Mouse (Mus musculus) CH12.LX (cell line): ENCODE data around the gene Fryl. TPM values are rescaled to one million over a fixed set of nuclear protein-coding genes. Genes with fewer than 3 reads are reported as not detected.

Experiments
- DNase-seq: peaks from one replicate; pipeline ENCODE4 v3.0.0-alpha.2; 2013; ENCODE audit errors: extremely low read depth
- H3K27ac ChIP-seq: 2 replicates; pipeline ENCODE4 v1.5.1; 2012; ENCODE audit warnings: low read depth, mild to moderate bottlenecking, control low read depth, moderate library complexity; ENCODE audit not compliant: insufficient read depth
- H3K27me3 ChIP-seq: replicated peaks from 2 replicates; pipeline ENCODE3; 2012; ENCODE audit warnings: inconsistent platforms
- H3K36me3 ChIP-seq, 2 experiments: replicated peaks in 1 of 2; 2 replicates each; pipeline versions ENCODE3 to v1.6.1; 2012; ENCODE audit warnings: inconsistent platforms in 1 of 2, low read length in 1 of 2, mild to moderate bottlenecking in 1 of 2, mixed read lengths in 1 of 2, moderate library complexity in 1 of 2; ENCODE audit not compliant: control insufficient read depth in 1 of 2, insufficient read depth in 1 of 2
- H3K4me1 ChIP-seq, 2 experiments: 2 replicates each; pipeline ENCODE4 v1.6.1; 2012; ENCODE audit warnings: inconsistent platforms in 1 of 2, moderate library complexity in 1 of 2; ENCODE audit not compliant: insufficient read depth in 2 of 2, control insufficient read depth in 1 of 2
- H3K4me2 ChIP-seq: 2 replicates; pipeline ENCODE4 v1.6.1; 2012; ENCODE audit warnings: low read depth, mild to moderate bottlenecking, control low read depth; ENCODE audit not compliant: poor library complexity, insufficient read depth, severe bottlenecking
- H3K4me3 ChIP-seq, 3 experiments: fragments of 150-350 bp in 1 of 3; sonication (generic) in 1 of 3; replicated peaks in 1 of 3; 2 replicates each; pipeline versions ENCODE3 to v1.5.1; 2011 to 2012; ENCODE audit warnings: low read depth in 2 of 3, low read length in 2 of 3, mild to moderate bottlenecking in 2 of 3, moderate library complexity in 2 of 3, control low read depth in 1 of 3, improper control_type of control experiment in 1 of 3, inconsistent platforms in 1 of 3, mixed read lengths in 1 of 3; ENCODE audit not compliant: poor library complexity in 1 of 3
- H3K79me2 ChIP-seq: replicated peaks from 2 replicates; pipeline ENCODE4 v1.6.1; 2012; ENCODE audit warnings: mild to moderate bottlenecking, moderate library complexity; ENCODE audit not compliant: control insufficient read depth, poor library complexity, insufficient read depth, severe bottlenecking; ENCODE audit errors: extremely low read depth
- H3K9ac ChIP-seq: 2 replicates; pipeline ENCODE4 v1.6.1; 2012; ENCODE audit warnings: low read depth, mild to moderate bottlenecking, control low read depth, moderate library complexity; ENCODE audit not compliant: insufficient read depth
- H3K9me3 ChIP-seq: replicated peaks from 2 replicates; pipeline ENCODE3; 2012; ENCODE audit warnings: low read length, inconsistent platforms, mixed read lengths
- CTCF ChIP-seq, 2 experiments: IDR thresholded peaks in 1 of 2; conservative IDR thresholded peaks in 1 of 2; 2 replicates each; pipeline ENCODE4 v1.5.1; 2011 to 2012; ENCODE audit warnings: low read depth in 2 of 2, low read length in 2 of 2, improper control_type of control experiment in 1 of 2, inconsistent platforms in 1 of 2, mild to moderate bottlenecking in 1 of 2, moderate library complexity in 1 of 2
- ELF1 ChIP-seq: IDR thresholded peaks from 2 replicates; pipeline ENCODE4 v1.6.1; 2014; ENCODE audit warnings: low read depth, mild to moderate bottlenecking, inconsistent platforms, low read length, improper control_type of control experiment
- EP300 ChIP-seq: IDR thresholded peaks from 2 replicates; pipeline ENCODE4 v1.6.1; 2011; ENCODE audit warnings: low read length, improper control_type of control experiment
- HCFC1 ChIP-seq: IDR thresholded peaks from 2 replicates; pipeline ENCODE4 v1.6.1; 2012; ENCODE audit warnings: low read depth, mild to moderate bottlenecking, inconsistent platforms, low read length, improper control_type of control experiment
- MEF2A ChIP-seq: IDR thresholded peaks from 2 replicates; pipeline ENCODE4 v1.6.1; 2014; ENCODE audit warnings: low read depth, mild to moderate bottlenecking, inconsistent platforms, low read length, improper control_type of control experiment, borderline replicate concordance
- MXI1 ChIP-seq: IDR thresholded peaks from 2 replicates; pipeline ENCODE4 v1.6.1; 2011; ENCODE audit warnings: mild to moderate bottlenecking, low read depth, low read length, improper control_type of control experiment
- MYC ChIP-seq: IDR thresholded peaks from 2 replicates; pipeline ENCODE4 v1.6.1; 2011; ENCODE audit warnings: low read depth, mild to moderate bottlenecking, improper control_type of control experiment, low read length
- TBP ChIP-seq: conservative IDR thresholded peaks from 2 replicates; pipeline ENCODE4 v1.6.1; 2011; ENCODE audit warnings: low read depth, low read length, improper control_type of control experiment
- USF2 ChIP-seq: conservative IDR thresholded peaks from 2 replicates; pipeline ENCODE4 v1.6.1; 2011; ENCODE audit warnings: low read depth, low read length, improper control_type of control experiment
- ZC3H11A ChIP-seq: IDR thresholded peaks from 2 replicates; pipeline ENCODE4 v1.6.1; 2012; ENCODE audit warnings: low read depth, mild to moderate bottlenecking, inconsistent platforms, low read length, improper control_type of control experiment
- dilution Hi-C: fragments of 300-500 bp; cut with MboI; formaldehyde crosslinking; loops from 2 replicates; pipeline ENCODE4 v1.14.3; 2020; ENCODE audit warnings: low sequenced_read_pairs; ENCODE audit not compliant: extremely low pct_unique_long_range_greater_than_20kb, extremely low pct_ligation_motif_present
- in situ Hi-C: fragments of 300-500 bp; cut with MboI; formaldehyde crosslinking; loops from 3 replicates; pipeline ENCODE4 v1.14.3; 2019; ENCODE audit warnings: low sequenced_read_pairs, low pct_ligation_motif_present, low pct_unique_long_range_greater_than_20kb, mixed read lengths
- polyA plus RNA-seq: library from polyadenylated mRNA; unstranded; fragments of >175 nt; gene quantifications from 2 replicates; pipeline ENCODE4 v1.2.1, GENCODE M21; 2012; ENCODE audit warnings: low read depth; ENCODE audit not compliant: insufficient read length
- total RNA-seq, 2 experiments: library from RNA; depleted of rRNA; stranded (reverse); fragments of 300-350 nt in 1 of 2; fragments of >200 nt in 1 of 2; gene quantifications; 2 replicates each; pipeline ENCODE4 v1.2.3; 2012 to 2014

Gene Fryl
- total and polyA plus RNA-seq, 3 experiments: 23.2 to 38.4 (median 31.3) TPM

GRCm38 (mm10) chr5:72975996-72976395 is 280.4 kb downstream of the Fryl start:
- in situ Hi-C loops: no loop called here
- DNase-seq: no peak
- Histone ChIP-seq H3K4me2 (no peak overlapping the region), H3K27me3 (no peaks in the 10 kb centered on the region), H3K9ac (no peak overlapping the region), H3K4me1 (no peaks in the 10 kb centered on the region)
- TF ChIP-seq USF2: no peak
- no peak for TF ChIP-seq TBP
- TF ChIP-seq ELF1: no peak
- no peak for TF ChIP-seq MYC
- no peak for TF ChIP-seq MXI1
- no peak for TF ChIP-seq ZC3H11A
- TF ChIP-seq MEF2A: no peak
- TF ChIP-seq HCFC1: no peak
- TF ChIP-seq EP300: no peak
- TF ChIP-seq, all 38 proteins: peak for 0
- dilution Hi-C loops: no loop called here
- Histone ChIP-seq H3K79me2 (no peaks in the 10 kb centered on the region), H3K9me3 (no peaks in the 10 kb centered on the region), H3K36me3 (peaks cover 0 to 64% of the 10 kb centered on the region in 2 experiments), H3K27ac (no peak overlapping the region), H3K4me3 (no peak overlapping the region)

DNA sequence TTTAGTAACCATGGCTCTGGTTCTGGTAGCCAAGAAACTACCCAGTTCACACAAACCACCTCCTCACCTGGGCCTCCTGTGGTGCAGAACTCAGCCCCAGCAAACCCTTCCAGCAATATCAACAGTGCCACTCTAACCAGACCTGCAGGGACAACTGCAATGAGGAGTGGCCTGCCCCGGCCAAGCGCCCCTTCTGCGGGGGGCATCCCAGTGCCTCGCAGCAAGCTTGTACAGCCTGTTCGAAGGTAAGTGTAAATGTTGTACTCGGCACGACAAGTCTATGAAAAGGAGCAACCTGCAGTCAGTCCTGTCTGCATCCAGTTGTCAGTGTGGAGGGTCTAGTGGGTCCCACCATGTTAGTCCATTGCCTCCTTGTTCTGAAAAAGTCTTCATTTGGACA is 281.8 kb downstream of the Fryl start, which contains the start of gene Gm10135:
Gene Gm10135 (minus strand): TSS at position 101 of the 400 bp plus-strand sequence.
- no peak within 1 kb of the TSS for H3K4me2 ChIP-seq
- peaks cover 0 to 60% of the 10 kb centered on the region in 2 experiments for H3K36me3 ChIP-seq
- no peak within 1 kb of the TSS for H3K27ac ChIP-seq
- H3K9ac ChIP-seq: no peak within 1 kb of the TSS
- H3K79me2 ChIP-seq: no peaks in the 10 kb centered on the region
- DNase-seq: no peak
- no peaks in the 10 kb centered on the region for H3K4me1 ChIP-seq
- H3K4me3 ChIP-seq: no peak within 1 kb of the TSS
- H3K9me3 ChIP-seq: no peaks in the 10 kb centered on the region
- in situ Hi-C loops: no loop called here
- no peaks in the 10 kb centered on the region for H3K27me3 ChIP-seq
- dilution Hi-C loops: no loop called here
- TF ChIP-seq USF2: no peak
- TF ChIP-seq, all 38 proteins: peak for 0

- H3K9me3 ChIP-seq: no peaks in the 10 kb centered on the region
- DNase-seq: no peak
- peaks cover 3 to 66% of the 10 kb centered on the region in 2 experiments for H3K36me3 ChIP-seq
- TF ChIP-seq CTCF (conservative IDR thresholded peaks at IDR 0.05 in 1 of 2, IDR thresholded peaks at IDR 0.05 in 1 of 2; ENCODE audit: low read depth in 2 of 2, low read length in 2 of 2) (0 out of 4 replicates have a peak, but pooled peaks of 1 of the 2 experiments have one; percentile 9), MYC (no peak)
- H3K79me2 ChIP-seq: no peaks in the 10 kb centered on the region
- no peak overlapping the region for H3K4me2 ChIP-seq
- H3K27ac ChIP-seq: no peak overlapping the region
- H3K27me3 ChIP-seq: no peaks in the 10 kb centered on the region
- no peak overlapping the region for H3K9ac ChIP-seq
- H3K4me3 ChIP-seq: no peak overlapping the region
- dilution Hi-C loops (no loop called here), in situ Hi-C loops (no loop called here)
- no peaks in the 10 kb centered on the region for H3K4me1 ChIP-seq
Measured at GRCm38 (mm10) chr5:72972934-72973333, 283.5 kb downstream of the Fryl start.
